Mouse (Mus musculus): ENCODE data around the gene Gtf2f1. TPM values are rescaled to one million over a fixed set of nuclear protein-coding genes. Genes with fewer than 3 reads are reported as not detected.
A peak's percentile ranks its signal among the peaks of the same experiment; 100 is the strongest.

The Gtf2f1 gene
- total and polyA plus RNA-seq, 3 experiments, result 145 to 171 TPM; not detected in 1

DNA sequence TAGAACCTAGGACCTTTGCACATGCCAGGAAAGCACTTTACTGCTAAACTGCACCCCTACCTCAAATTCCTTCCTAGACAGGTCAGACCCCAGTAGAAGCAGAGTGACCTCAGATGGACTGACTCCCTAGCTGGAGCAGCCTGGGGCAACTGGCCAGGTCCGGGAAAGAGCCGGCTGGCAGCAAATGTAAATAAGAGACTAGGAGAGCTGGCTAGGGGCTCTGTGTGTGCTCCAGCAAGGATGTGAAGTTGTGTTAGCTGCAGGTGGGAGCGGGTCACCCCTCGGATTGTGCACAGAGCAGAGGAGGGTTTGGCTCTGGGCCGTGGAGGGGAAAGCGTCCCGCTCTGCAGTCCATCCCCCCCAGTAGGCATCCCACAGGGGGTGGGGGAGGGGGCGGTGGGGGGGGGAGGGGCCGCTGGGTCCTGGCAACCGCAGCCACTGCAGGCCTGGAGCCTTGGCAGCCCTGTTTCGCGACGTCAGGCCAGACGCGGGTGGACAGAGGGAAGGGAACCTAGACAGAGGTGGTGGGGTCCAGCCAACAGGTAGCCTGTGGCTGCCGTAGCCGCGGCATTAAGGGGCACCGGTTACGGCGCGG lies 47.9 kb upstream of the Gtf2f1 start, which contains the start of gene Crb3:
Gene Crb3, plus strand, starts transcription at position 215 of the 595 bp plus-strand sequence.
- Histone ChIP-seq H3K27me3 (ENCODE audit: control insufficient read depth in 1 of 2, insufficient read depth in 2 of 2, low read length in 2 of 2) (no peaks in the 10 kb centered on the region), H3K4me1 (ENCODE audit: control insufficient read depth in 1 of 2, insufficient read depth in 2 of 2, low read length in 2 of 2) (peaks cover 2 to 18% of the 10 kb centered on the region in 2 experiments; a peak in 3 of 4 replicates), H3K36me3 (ENCODE audit: control insufficient read depth in 1 of 2, insufficient read depth in 2 of 2, low read length in 2 of 2) (peaks cover 0 to 8% of the 10 kb centered on the region in 2 experiments; a peak in 1 of 4 replicates), H3K4me3 (ENCODE audit: control insufficient read depth in 1 of 2, insufficient read depth in 1 of 2, low read depth in 2 of 2, low read length in 2 of 2) (peak within 1 kb of the TSS; percentile 51 to 67), H3K79me2 (ENCODE audit: control insufficient read depth, insufficient read depth, low read length, poor library complexity) (peaks cover 6% of the 10 kb centered on the region), H3K9me3 (replicated peaks; ENCODE audit: insufficient read depth, low read length) (no peaks in the 10 kb centered on the region), H3K27ac (ENCODE audit: control insufficient read depth, low read depth, low read length) (peak within 1 kb of the TSS; percentile 67), H3K9ac (ENCODE audit: control insufficient read depth, low read depth, low read length, poor library complexity, severe bottlenecking) (peak within 1 kb of the TSS; percentile 90)
- DNase-seq (ENCODE audit: low read depth, low spot score), result peak; percentile 19
- no peak for TF ChIP-seq CHD2 (IDR thresholded peaks at IDR 0.05; ENCODE audit: low read length)
- no peak for TF ChIP-seq CHD1 (IDR thresholded peaks at IDR 0.05; ENCODE audit: low read depth, low read length)
- TF ChIP-seq MAFK (IDR thresholded peaks at IDR 0.05; ENCODE audit: borderline replicate concordance, low read depth, low read length), result no peak
- no peak for TF ChIP-seq GABPA (IDR thresholded peaks at IDR 0.05; ENCODE audit: low read depth, low read length)
- no peak for TF ChIP-seq USF1 (IDR thresholded peaks at IDR 0.05; ENCODE audit: low read depth, low read length)
- TF ChIP-seq MXI1 (IDR thresholded peaks at IDR 0.05; ENCODE audit: low read depth, low read length), result no peak
- TF ChIP-seq ETS1 (IDR thresholded peaks at IDR 0.05; ENCODE audit: low read depth, low read length), result no peak
- TF ChIP-seq RAD21 (IDR thresholded peaks at IDR 0.05; ENCODE audit: low read depth, low read length), result no peak
- TF ChIP-seq POLR2AphosphoS2 (IDR thresholded peaks at IDR 0.05; ENCODE audit: low read length), result no peak
- TF ChIP-seq RCOR1 (IDR thresholded peaks at IDR 0.05; ENCODE audit: low read depth, low read length), result no peak
- no peak for TF ChIP-seq GATA1 (IDR thresholded peaks at IDR 0.05; ENCODE audit: low read depth, low read length)
- TF ChIP-seq ZC3H11A (IDR thresholded peaks at IDR 0.05; ENCODE audit: low read depth, low read length), result no peak
- no peak for TF ChIP-seq USF2 (IDR thresholded peaks at IDR 0.05; ENCODE audit: borderline replicate concordance in 1 of 2, insufficient read depth in 1 of 2, low read depth in 1 of 2, low read length in 2 of 2)
- TF ChIP-seq ZNF384 (IDR thresholded peaks at IDR 0.05; ENCODE audit: low read depth, low read length), result no peak
- no peak for TF ChIP-seq MAX (IDR thresholded peaks at IDR 0.05; ENCODE audit: low read length)
- TF ChIP-seq ZMIZ1 (IDR thresholded peaks at IDR 0.05; ENCODE audit: low read depth, low read length), result no peak
- no peak for TF ChIP-seq BHLHE40 (IDR thresholded peaks at IDR 0.05; ENCODE audit: borderline replicate concordance, low read depth, low read length)
- no peak for TF ChIP-seq ELF1 (IDR thresholded peaks at IDR 0.05; ENCODE audit: low read depth, low read length)

DNA sequence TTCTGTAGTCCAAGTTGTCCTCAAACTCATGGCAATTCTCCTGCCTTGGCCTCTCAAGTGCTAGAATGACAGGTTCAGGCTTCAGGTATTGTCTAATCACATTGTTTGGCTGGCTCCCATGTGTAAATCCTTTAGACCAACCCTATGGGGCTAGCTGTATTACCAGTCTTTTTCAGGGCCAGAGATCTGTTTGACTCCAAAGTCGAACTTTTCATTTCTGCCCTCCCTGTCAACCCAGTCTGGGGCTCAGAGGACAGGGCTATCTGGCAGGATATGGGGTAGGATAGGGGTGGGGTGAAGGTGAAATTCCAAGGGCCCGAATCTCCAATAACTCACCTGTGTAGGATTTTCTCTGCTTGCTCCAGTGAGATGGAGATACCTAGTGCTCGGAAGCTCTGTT lies 45.2 kb upstream of the Gtf2f1 start:
- Histone ChIP-seq H3K4me1 (ENCODE audit: control insufficient read depth in 1 of 2, insufficient read depth in 2 of 2, low read length in 2 of 2) (peaks cover 0 to 12% of the 10 kb centered on the region in 2 experiments; a peak in 3 of 4 replicates), H3K27me3 (ENCODE audit: control insufficient read depth in 1 of 2, insufficient read depth in 2 of 2, low read length in 2 of 2) (no peaks in the 10 kb centered on the region), H3K9ac (ENCODE audit: control insufficient read depth, low read depth, low read length, poor library complexity, severe bottlenecking) (no peak overlapping the region), H3K36me3 (ENCODE audit: control insufficient read depth in 1 of 2, insufficient read depth in 2 of 2, low read length in 2 of 2) (peaks cover 3 to 4% of the 10 kb centered on the region in 2 experiments; a peak in 2 of 4 replicates), H3K27ac (ENCODE audit: control insufficient read depth, low read depth, low read length) (no peak overlapping the region), H3K79me2 (ENCODE audit: control insufficient read depth, insufficient read depth, low read length, poor library complexity) (peaks cover 6% of the 10 kb centered on the region), H3K9me3 (replicated peaks; ENCODE audit: insufficient read depth, low read length) (no peaks in the 10 kb centered on the region), H3K4me3 (ENCODE audit: control insufficient read depth in 1 of 2, insufficient read depth in 1 of 2, low read depth in 2 of 2, low read length in 2 of 2) (no peak overlapping the region)
- TF ChIP-seq CHD2 (IDR thresholded peaks at IDR 0.05; ENCODE audit: low read length) (no peak), MXI1 (IDR thresholded peaks at IDR 0.05; ENCODE audit: low read depth, low read length) (no peak), E2F4 (IDR thresholded peaks at IDR 0.05; ENCODE audit: borderline replicate concordance, low read depth, low read length) (no peak), TBP (IDR thresholded peaks at IDR 0.05; ENCODE audit: low read depth, low read length) (no peak)
- no peak for DNase-seq (ENCODE audit: low read depth, low spot score)
